Mouse (Mus musculus) layer of hippocampus, adult 9-10 months (tissue): ENCODE measurements around the gene Sh2d1b2.

ENCODE experiments used
- DNase-seq: peaks from one replicate; pipeline ENCODE4 v3.0.0; 2022; ENCODE audit warnings: low spot score

Sh2d1b2 gene

DNA sequence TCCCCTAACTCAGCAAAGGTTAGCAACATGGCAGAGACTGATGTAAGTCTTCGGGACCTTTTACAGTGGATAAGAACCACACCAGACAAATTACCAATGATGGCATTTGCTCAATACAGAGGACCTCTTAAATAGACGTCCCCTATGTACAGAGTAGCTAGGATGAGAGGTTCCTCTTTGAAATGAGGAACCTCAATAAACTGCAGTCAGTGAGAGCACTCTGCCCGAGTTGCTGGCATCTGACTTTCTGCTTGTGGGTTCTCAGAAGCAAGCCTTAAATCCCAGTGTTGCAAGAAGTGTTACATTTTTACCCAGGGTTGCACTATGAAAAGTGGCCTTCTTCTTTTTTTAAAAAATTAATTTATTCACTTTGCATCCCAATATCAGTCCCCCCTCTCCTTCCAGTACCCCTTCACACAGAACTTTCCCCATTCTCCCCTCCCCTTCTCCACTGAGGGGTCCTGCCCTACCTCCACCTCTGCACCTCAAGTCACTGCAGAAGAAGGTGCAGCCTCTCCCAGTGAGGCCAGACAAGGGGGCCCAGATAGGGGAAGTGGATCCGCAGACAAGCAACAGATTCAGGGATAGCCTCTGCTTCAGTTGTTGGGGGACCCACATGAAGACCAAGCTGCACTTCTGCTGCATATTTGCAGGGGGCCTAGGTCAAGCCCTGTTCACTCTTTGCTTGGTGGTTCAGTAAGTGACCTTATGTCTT lies 50.0 kb downstream of the Sh2d1b2 start:
- DNase-seq, result no peak

- peak; percentile 64 for DNase-seq
Measured at GRCm38 (mm10) chr1:170292239-170292951, 59.8 kb downstream of the Sh2d1b2 start.

DNA sequence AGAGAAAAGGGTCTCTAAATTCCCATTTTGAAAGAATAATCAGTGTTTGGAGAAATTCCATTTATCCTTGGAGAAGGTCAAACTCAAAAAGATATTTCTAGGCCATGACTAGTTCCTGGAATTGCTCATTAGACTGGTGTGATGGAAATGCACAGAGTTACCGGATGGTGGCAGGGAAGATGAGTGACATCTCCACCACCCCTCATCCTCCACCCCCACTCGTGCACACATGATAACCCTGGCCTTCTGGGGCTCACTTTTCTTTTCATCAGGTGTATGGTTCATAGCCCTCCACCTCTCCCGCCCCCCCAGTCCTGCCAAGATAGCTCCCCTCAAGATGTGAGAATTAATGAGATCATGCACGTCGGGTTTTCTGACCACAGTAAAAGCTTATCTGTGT lies 60.7 kb downstream of the Sh2d1b2 start:
- DNase-seq, result no peak

DNA sequence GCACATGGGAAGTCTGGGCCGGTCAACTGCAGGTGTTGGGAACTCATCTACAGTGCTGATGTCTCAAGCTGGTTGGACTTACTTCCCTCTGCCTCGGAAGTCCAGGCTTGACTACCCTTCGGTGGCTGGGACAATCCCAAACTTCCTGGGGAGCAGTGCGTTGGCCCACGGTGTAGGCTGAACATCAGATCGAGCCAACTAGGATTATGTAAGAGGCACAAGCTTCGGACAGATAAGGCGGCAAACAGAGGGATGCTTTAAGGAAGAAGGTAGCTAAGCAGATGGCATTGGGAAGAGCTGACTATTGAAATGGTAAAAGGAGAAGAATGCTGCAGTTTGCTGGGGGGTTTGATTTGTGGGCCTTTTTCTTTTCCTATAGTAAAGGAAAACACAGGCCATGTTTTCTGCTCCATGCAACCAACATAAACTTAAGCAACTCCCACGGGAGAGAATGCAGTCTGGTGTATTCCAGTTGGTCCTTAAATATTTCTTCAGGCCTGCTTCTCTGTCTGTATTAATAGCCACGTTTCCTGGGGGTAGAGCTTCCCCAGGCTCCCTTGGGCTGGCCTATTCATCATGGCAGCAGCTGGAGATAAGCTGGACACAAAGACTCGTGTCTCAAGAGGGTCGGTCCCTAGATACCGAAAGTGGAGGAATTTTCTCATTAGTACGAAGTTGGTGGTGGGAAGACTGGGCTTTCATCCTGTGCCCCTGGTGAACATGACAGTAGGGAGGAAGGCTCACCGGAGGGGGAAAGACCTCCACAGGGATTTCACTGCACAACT lies 62.4 kb downstream of the Sh2d1b2 start:
- no peak for DNase-seq

GRCm38 (mm10) chr1:170299496-170299895 lies 66.9 kb downstream of the Sh2d1b2 start:
- no peak for DNase-seq

- no peak for DNase-seq
Measured at GRCm38 (mm10) chr1:170301686-170302085, 69.1 kb downstream of the Sh2d1b2 start.

DNA sequence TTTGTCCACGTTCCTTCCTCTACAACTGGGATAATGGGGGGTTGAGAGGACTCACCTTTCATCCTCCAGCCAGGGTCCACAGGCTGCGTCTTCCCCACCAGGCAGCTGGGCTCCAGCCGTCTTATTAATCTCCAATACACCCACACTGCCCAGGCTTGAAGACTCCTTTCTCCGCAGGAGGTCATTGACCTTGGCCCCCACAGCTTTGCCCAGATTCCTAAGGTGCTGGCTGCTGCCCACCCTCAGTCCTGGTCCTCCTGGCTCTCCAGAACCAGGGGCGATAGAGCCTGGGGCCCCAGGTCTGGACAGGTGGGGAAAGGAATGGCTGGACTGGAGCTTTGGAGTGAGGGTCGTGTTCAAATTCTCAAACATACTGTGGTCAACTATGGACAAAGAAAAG lies 69.9 kb downstream of the Sh2d1b2 start:
- no peak for DNase-seq

DNA sequence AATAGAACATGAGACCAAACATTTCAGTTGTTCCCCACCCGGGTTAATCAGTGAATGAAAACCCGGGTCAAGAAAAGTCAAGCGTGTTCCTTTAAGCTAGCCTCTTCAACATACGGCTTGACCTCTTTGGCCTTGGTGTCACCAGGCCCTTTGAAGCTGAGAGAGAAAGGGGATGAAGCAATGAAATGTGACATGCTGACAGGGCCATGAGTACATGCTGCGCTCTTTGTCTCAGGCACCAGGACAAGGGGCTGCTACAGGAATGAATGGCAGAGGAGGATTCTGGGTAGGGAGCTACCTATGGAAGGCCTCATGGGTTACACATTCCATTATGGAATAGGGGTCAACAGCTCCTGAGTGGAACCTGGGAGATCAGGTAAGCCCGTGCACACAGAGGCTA lies 70.6 kb downstream of the Sh2d1b2 start:
- no peak for DNase-seq
